Comparison of ENCODE assay signal across 9 mouse cellular contexts in genomic region chr13:46875377-46875776, GRCm38 (mm10). TPM values are rescaled to one million over a fixed set of nuclear protein-coding genes. Genes with fewer than 3 reads are reported as not detected.
A peak's percentile ranks its signal among the peaks of the same experiment; 100 is the strongest.
DNase-seq lines count a peak whose midpoint lies in the region; ATAC-seq and TF ChIP-seq lines count a peak whose summit lies in the region.
"Had no signal": no experiment of that assay in that cellular context is flagged by ENCODE, and none has a peak within 500 bp of the region (broad histone marks: within the 10 kb centered on the region; RNA-seq: fewer than 3 reads in every experiment).

No protein-coding gene starts in this region.

- DNase-seq in adrenal gland, adult 2 months, result peak; percentile 40
- no peak for DNase-seq in adrenal gland, adult 18-20 months (ENCODE audit: low spot score in 2 of 2)
- no peak for DNase-seq in heart, embryonic 10.5 days (ENCODE audit: low spot score)
- DNase-seq in lung, postnatal 14 days, result peak; percentile 85
- DNase-seq in layer of hippocampus, adult 9-11 months, result no peak
- DNase-seq in thymus, adult 2 months, result no peak
- DNase-seq: gastrocnemius, postnatal 10 days had no signal

- H3K27me3 ChIP-seq in heart, embryonic 13.5 days (replicated peaks), result no peaks in the 10 kb centered on the region
- no peaks in the 10 kb centered on the region for H3K27me3 ChIP-seq in heart, embryonic 10.5 days (ENCODE audit: insufficient read depth, poor library complexity, severe bottlenecking)
- H3K27me3 ChIP-seq in liver, embryonic 12.5 days (replicated peaks), result no peaks in the 10 kb centered on the region
- no peaks in the 10 kb centered on the region for H3K27me3 ChIP-seq in thymus, adult 2 months (ENCODE audit: control insufficient read depth, insufficient read depth, low read length)

- no peak overlapping the region for H3K4me2 ChIP-seq in heart, embryonic 13.5 days
- no peak overlapping the region for H3K4me2 ChIP-seq in liver, embryonic 12.5 days

- H3K9me3 ChIP-seq in heart, embryonic 13.5 days, result no peaks in the 10 kb centered on the region
- no peaks in the 10 kb centered on the region for H3K9me3 ChIP-seq in heart, embryonic 10.5 days
- H3K9me3 ChIP-seq in liver, embryonic 12.5 days (replicated peaks), result no peaks in the 10 kb centered on the region

- peaks cover 57% of the 10 kb centered on the region for H3K4me1 ChIP-seq in heart, embryonic 13.5 days
- H3K4me1 ChIP-seq in heart, embryonic 10.5 days, result peaks cover 47% of the 10 kb centered on the region
- H3K4me1 ChIP-seq in liver, embryonic 12.5 days, result peaks cover 36% of the 10 kb centered on the region; the same call in 1 of the 2 replicates
- no peaks in the 10 kb centered on the region for H3K4me1 ChIP-seq in thymus, adult 2 months (replicated peaks; ENCODE audit: control insufficient read depth, insufficient read depth, low read length)

- no peak for TF ChIP-seq CTCF in thymus, adult 2 months (IDR thresholded peaks at IDR 0.05; ENCODE audit: borderline replicate concordance, control insufficient read depth, extremely low read depth, insufficient read depth, low read length, poor library complexity)

- H3K9ac ChIP-seq in heart, embryonic 13.5 days, result 0 out of 2 replicates have a peak overlapping the region, but pooled peaks have one; percentile 11
- H3K9ac ChIP-seq in liver, embryonic 12.5 days, result no peak overlapping the region

- ATAC-seq in heart, embryonic 13.5 days (ENCODE audit: extremely low read depth, insufficient number of reproducible peaks, low FRiP score, low TSS enrichment), result 0 out of 2 replicates have a peak, but pooled peaks have one; percentile 23
- peak; percentile 79 for ATAC-seq in liver, embryonic 12.5 days

- H3K4me3 ChIP-seq in heart, embryonic 13.5 days, result no peak overlapping the region
- no peak overlapping the region for H3K4me3 ChIP-seq in heart, embryonic 10.5 days
- no peak overlapping the region for H3K4me3 ChIP-seq in liver, embryonic 12.5 days
- no peak overlapping the region for H3K4me3 ChIP-seq in thymus, adult 2 months (ENCODE audit: control insufficient read depth, insufficient read depth, low read length)

- no peak overlapping the region for H3K27ac ChIP-seq in heart, embryonic 13.5 days (replicated peaks)
- no peak overlapping the region for H3K27ac ChIP-seq in heart, embryonic 10.5 days
- H3K27ac ChIP-seq in liver, embryonic 12.5 days, result no peak overlapping the region
- no peak overlapping the region for H3K27ac ChIP-seq in thymus, adult 2 months (ENCODE audit: control insufficient read depth, insufficient read depth, low read length)

- WGBS in heart, embryonic 13.5 days, result 62% methylated on average over 6 of the region's 6 CpGs
- 70% methylated on average over 6 of the region's 6 CpGs for WGBS in heart, embryonic 10.5 days
- WGBS in liver, embryonic 12.5 days (ENCODE audit: insufficient replicate concordance), result 47% methylated on average over 6 of the region's 6 CpGs
- 87% methylated on average over 6 of the region's 6 CpGs for WGBS in thymus, adult 2 months

- no peak for TF ChIP-seq POLR2A in thymus, adult 2 months (IDR thresholded peaks at IDR 0.05; ENCODE audit: control insufficient read depth, extremely low read depth, insufficient read depth, low read length, poor library complexity)

- no peaks in the 10 kb centered on the region for H3K36me3 ChIP-seq in heart, embryonic 13.5 days
- no peaks in the 10 kb centered on the region for H3K36me3 ChIP-seq in heart, embryonic 10.5 days
- no peaks in the 10 kb centered on the region for H3K36me3 ChIP-seq in liver, embryonic 12.5 days
- H3K36me3 ChIP-seq in thymus, adult 2 months (ENCODE audit: control insufficient read depth, insufficient read depth, low read length), result no peaks in the 10 kb centered on the region

RNA-seq across cellular contexts. Expression of gene Kif13a, which starts 54.3 kb away (rescaled TPM):
- 10 to 100 TPM; 26.0 to 40.6 TPM for total RNA-seq in adrenal gland, adult 2 months (2021)
- polyA plus RNA-seq in adrenal gland, adult 2 months (2012; rRNA removed), result 13.6 and 13.7 TPM in 2 replicates
- 10 to 100 TPM; 27.1 to 30.5 TPM for total RNA-seq in adrenal gland, adult 18-20 months (2021)
- polyA plus RNA-seq in heart, embryonic 13.5 days (2015; fragmentation: Nextera tagmentation; extraction: Ambion mirVana), result 22.9 and 32.9 TPM in 2 replicates
- 29.1 and 46.4 TPM in 2 replicates for polyA plus RNA-seq in heart, embryonic 10.5 days (2016; fragmentation: Nextera tagmentation; extraction: Ambion mirVana)
- 6.9 and 7.8 TPM in 2 replicates for polyA plus RNA-seq in liver, embryonic 12.5 days (2016; fragmentation: Nextera tagmentation; extraction: Ambion mirVana)
- 6.3 and 6.4 TPM in 2 replicates for polyA plus RNA-seq in thymus, adult 2 months (2012; rRNA removed)

Comparison
In these comparisons a context has a peak if more than half of its experiments do, and no peak if none do; other contexts are left out.
1. DNase-seq: peak in adrenal gland, adult 2 months (single experiment) and lung, postnatal 14 days (single experiment); none in adrenal gland, adult 18-20 months (0 of 2), heart, embryonic 10.5 days (single experiment), layer of hippocampus, adult 9-11 months (single experiment) and thymus, adult 2 months (single experiment).